Mouse (Mus musculus) C2C12 (cell line): ENCODE measurements around the gene Odc1.

Experiments
- CEBPB ChIP-seq: IDR thresholded peaks from one replicate; pipeline ENCODE4 v1.6.1; 2011; ENCODE audit warnings: low read depth, mild to moderate bottlenecking, control low read depth, moderate library complexity
- CTCF ChIP-seq: IDR thresholded peaks from one replicate; pipeline ENCODE4 v1.5.1; 2011; ENCODE audit not compliant: control insufficient read depth, insufficient read depth, insufficient read length
- FOSL1 ChIP-seq: IDR thresholded peaks from one replicate; pipeline ENCODE4 v1.8.0; 2011; ENCODE audit warnings: mild to moderate bottlenecking, low read length; ENCODE audit not compliant: poor library complexity, insufficient read depth, severe bottlenecking
- MAX ChIP-seq: IDR thresholded peaks from one replicate; pipeline ENCODE4 v1.6.1; 2011; ENCODE audit warnings: mild to moderate bottlenecking, control low read depth
- MYOD1 ChIP-seq: IDR thresholded peaks from one replicate; pipeline ENCODE4 v1.6.1; 2011; ENCODE audit warnings: low read depth; ENCODE audit not compliant: control insufficient read depth, insufficient read length
- MYOG ChIP-seq: IDR thresholded peaks from one replicate; pipeline ENCODE4 v1.6.1; 2011; ENCODE audit not compliant: control insufficient read depth, insufficient read length; ENCODE audit errors: extremely low read depth
- USF1 ChIP-seq: IDR thresholded peaks from one replicate; pipeline ENCODE4 v1.6.1; 2011; ENCODE audit warnings: low read depth, mild to moderate bottlenecking, control low read depth, moderate library complexity

DNA sequence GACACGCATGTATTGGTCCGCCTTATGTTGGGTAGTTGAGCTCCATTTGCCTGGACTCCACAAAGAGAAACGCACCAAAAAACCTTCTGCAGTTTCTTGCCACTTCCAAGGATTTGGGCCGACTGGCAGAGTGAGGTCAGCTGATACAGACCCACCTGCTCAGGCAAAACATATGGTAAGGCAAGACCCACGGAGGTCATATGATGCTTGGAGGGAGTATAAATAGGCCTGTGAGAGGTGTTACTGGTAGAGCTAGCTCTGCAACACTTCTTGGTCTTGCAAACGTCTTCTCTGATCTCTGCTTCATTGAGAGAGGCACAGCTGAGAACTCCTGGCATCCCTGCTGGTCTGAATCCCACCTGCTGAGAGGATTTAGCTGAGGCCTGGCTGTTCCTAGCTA lies 36.4 kb downstream of the Odc1 start:
- TF ChIP-seq CTCF: no peak
- TF ChIP-seq USF1: no peak
- no peak for TF ChIP-seq MYOD1
- TF ChIP-seq CEBPB: no peak
- no peak for TF ChIP-seq MAX
- TF ChIP-seq MYOG: no peak
- TF ChIP-seq FOSL1: no peak
